Mouse (Mus musculus) testis, adult 2 months (tissue): ENCODE measurements around the gene Fhl2. TPM values are rescaled to one million over a fixed set of nuclear protein-coding genes. Genes with fewer than 3 reads are reported as not detected.

Experiments
- H3K27ac ChIP-seq: fragments of 200-500 bp; 2 replicates; pipeline ENCODE4 v1.5.1; 2012; ENCODE audit warnings: low read depth, low read length; ENCODE audit not compliant: control insufficient read depth, insufficient read depth
- H3K27me3 ChIP-seq: fragments of 200-500 bp; 2 replicates; pipeline ENCODE4 v1.6.1; 2012; ENCODE audit warnings: mild to moderate bottlenecking, low read length, moderate library complexity; ENCODE audit not compliant: control insufficient read depth, insufficient read depth
- H3K36me3 ChIP-seq: fragments of 200-500 bp; 2 replicates; pipeline ENCODE4 v1.6.1; 2012; ENCODE audit warnings: mild to moderate bottlenecking, low read length; ENCODE audit not compliant: control insufficient read depth, insufficient read depth
- H3K4me1 ChIP-seq: fragments of 200-500 bp; 2 replicates; pipeline ENCODE4 v1.6.1; 2012; ENCODE audit warnings: low read length; ENCODE audit not compliant: control insufficient read depth, insufficient read depth
- H3K4me3 ChIP-seq: fragments of 200-500 bp; 2 replicates; pipeline ENCODE4 v1.5.1; 2012; ENCODE audit warnings: low read depth, mild to moderate bottlenecking, low read length, moderate library complexity, mixed read lengths; ENCODE audit not compliant: control insufficient read depth
- CTCF ChIP-seq: fragments of 200-500 bp; IDR thresholded peaks from 2 replicates; pipeline ENCODE4 v1.5.1; 2012; ENCODE audit warnings: low read depth, mild to moderate bottlenecking, inconsistent platforms, low read length, moderate library complexity; ENCODE audit not compliant: control insufficient read depth, insufficient read depth, insufficient replicate concordance
- POLR2A ChIP-seq: fragments of 200-500 bp; IDR thresholded peaks from 2 replicates; pipeline ENCODE4 v1.6.1; 2012; ENCODE audit warnings: low read depth, mild to moderate bottlenecking, inconsistent platforms, low read length, moderate library complexity; ENCODE audit not compliant: control insufficient read depth
- polyA plus RNA-seq: library from polyadenylated mRNA; depleted of rRNA; stranded (reverse); fragments of >200 nt; gene quantifications from 2 replicates; pipeline ENCODE4 v1.2.3, GENCODE M21; 2012

The Fhl2 gene
- polyA plus RNA-seq, 1 experiment, result 13.7 TPM

DNA sequence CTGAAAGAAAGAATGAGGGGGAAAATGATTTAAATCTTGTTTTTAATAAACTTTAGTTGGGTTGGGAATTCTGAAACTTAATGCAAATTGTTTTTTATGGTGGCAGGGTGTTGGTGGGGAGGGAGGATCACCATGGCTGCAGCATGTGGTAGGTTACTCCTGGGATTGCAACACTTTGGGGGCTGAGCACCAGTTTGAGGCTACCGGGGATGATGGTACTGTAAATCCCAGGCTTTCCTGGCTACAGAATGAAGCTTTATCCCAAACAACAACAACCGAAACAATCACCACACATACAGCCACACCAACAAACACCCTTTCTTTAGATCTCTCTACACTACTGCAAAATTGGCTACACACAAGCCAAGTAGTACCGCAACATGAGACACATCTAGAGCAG lies 34.4 kb downstream of the Fhl2 start:
- Histone ChIP-seq H3K4me1 (peaks cover 11% of the 10 kb centered on the region), H3K27me3 (no peaks in the 10 kb centered on the region), H3K4me3 (no peak overlapping the region), H3K27ac (no peak overlapping the region), H3K36me3 (no peaks in the 10 kb centered on the region)
- TF ChIP-seq CTCF, result no peak
- no peak for TF ChIP-seq POLR2A

DNA sequence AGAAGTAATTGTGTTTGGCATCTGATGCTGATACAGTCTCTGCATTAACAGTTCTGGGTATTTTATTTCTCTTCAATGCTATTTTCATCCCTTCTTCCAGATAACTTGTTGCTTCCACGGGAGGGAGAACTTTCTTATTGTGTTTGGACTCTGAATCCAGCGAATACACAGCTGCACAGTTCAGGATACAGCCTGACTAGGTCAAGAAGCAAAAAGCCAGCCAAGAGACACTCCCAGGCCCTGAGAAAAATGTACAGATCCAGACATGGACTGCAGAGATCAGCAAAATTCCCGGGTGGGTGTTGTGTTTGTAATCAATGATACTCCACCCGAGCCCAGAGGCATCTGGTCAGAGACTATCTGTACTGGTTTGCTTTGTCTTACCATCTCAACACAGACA lies 37.4 kb downstream of the Fhl2 start:
- Histone ChIP-seq H3K36me3 (no peaks in the 10 kb centered on the region), H3K4me3 (no peak overlapping the region), H3K27ac (no peak overlapping the region), H3K27me3 (no peaks in the 10 kb centered on the region), H3K4me1 (peaks cover 11% of the 10 kb centered on the region)
- TF ChIP-seq CTCF (no peak), POLR2A (no peak)

DNA sequence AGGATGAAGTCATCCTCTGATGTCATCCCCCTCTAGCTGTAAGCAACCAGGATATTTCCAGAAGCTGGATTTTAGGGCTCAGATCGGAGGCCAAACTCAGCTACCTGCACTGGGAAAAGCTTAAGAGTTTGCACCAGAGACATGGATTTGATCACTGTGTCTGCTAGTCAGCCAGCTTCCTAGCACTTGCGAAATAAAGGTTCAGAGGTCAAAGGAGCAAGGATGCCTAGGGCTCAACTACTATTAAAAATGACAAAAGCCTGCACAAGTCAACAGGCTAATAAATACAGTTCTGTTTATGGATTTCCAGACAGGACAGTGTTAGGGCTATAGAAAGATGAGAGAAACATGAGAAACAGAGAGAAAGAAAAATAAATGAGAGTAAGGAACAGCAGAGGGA lies 38.9 kb downstream of the Fhl2 start:
- TF ChIP-seq POLR2A (no peak), CTCF (no peak)
- no peaks in the 10 kb centered on the region for H3K4me1 ChIP-seq

DNA sequence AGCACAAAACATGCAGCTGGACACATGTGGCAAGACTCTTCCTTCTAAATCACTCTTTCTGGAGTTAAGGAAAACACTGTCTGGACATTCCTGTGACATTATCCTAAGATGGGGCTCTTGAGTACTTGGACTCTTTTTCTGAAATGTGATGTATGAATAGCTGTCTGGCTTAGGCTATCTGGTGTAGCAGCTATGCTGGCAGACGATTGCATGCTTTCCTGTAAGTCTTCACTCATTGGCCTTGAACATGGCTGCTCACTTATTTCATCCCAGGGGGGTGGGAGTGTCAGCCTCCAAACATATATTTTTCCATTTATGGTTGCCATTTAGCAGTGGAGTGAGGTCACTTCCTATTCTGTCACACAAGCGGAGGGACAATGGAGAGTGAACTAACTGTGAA lies 42.3 kb downstream of the Fhl2 start:
- Histone ChIP-seq H3K4me3 (no peak overlapping the region), H3K36me3 (no peaks in the 10 kb centered on the region)

More for the DNA sequence above, 38.9 kb downstream of the Fhl2 start:
- Histone ChIP-seq H3K27ac (no peak overlapping the region), H3K4me3 (no peak overlapping the region), H3K27me3 (no peaks in the 10 kb centered on the region), H3K36me3 (no peaks in the 10 kb centered on the region)

DNA sequence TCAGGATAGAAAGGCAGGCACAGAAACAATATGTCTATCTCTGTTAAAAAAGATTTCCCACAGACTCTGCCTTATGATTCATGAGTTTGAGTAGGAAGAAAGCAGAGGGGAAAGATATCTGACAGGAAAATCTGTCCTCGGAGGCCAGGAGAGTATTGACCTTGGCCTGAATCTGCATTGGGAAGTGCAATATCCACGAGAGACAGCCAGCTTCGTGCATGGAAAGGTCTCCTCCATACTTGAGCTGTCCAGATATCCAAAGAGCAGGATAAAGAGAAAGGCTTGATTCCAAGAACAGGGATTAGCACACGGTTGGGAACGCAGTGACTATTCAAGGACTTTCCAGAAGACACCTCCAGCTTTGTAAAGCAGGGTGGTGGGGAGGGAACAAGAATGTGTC lies 43.2 kb downstream of the Fhl2 start:
- no peak overlapping the region for H3K27ac ChIP-seq
- H3K4me1 ChIP-seq, result no peaks in the 10 kb centered on the region
- H3K4me3 ChIP-seq, result no peak overlapping the region
- no peak for TF ChIP-seq CTCF
- no peak for TF ChIP-seq POLR2A
- no peaks in the 10 kb centered on the region for H3K27me3 ChIP-seq
- no peaks in the 10 kb centered on the region for H3K36me3 ChIP-seq

More for the DNA sequence above, 42.3 kb downstream of the Fhl2 start:
- Histone ChIP-seq H3K27me3 (no peaks in the 10 kb centered on the region), H3K27ac (no peak overlapping the region), H3K4me1 (no peaks in the 10 kb centered on the region)
- TF ChIP-seq POLR2A (no peak), CTCF (no peak)

DNA sequence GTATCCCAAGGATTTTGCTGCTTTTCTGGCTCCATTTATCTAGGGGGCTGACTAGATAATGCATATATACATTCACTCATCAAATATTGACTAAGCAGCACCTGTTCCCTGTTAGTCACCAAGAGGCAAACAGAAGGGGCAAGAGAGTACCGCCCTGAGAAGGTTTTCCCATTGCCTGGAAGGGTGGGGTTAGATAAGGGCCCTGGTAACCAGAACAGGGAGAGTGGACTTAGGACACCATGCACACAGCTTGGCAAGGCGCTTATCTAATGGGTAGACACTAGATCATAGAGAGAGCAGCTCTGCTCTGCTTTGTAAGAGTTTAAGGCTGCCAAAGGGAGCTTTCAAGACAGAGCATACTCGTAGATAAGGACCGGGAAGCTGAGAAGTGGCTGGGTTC lies 44.2 kb downstream of the Fhl2 start:
- H3K4me1 ChIP-seq, result no peaks in the 10 kb centered on the region
- no peak for TF ChIP-seq CTCF
- TF ChIP-seq POLR2A, result no peak
- H3K4me3 ChIP-seq, result no peak overlapping the region
- H3K27ac ChIP-seq, result no peak overlapping the region
- no peaks in the 10 kb centered on the region for H3K36me3 ChIP-seq
- H3K27me3 ChIP-seq, result no peaks in the 10 kb centered on the region

DNA sequence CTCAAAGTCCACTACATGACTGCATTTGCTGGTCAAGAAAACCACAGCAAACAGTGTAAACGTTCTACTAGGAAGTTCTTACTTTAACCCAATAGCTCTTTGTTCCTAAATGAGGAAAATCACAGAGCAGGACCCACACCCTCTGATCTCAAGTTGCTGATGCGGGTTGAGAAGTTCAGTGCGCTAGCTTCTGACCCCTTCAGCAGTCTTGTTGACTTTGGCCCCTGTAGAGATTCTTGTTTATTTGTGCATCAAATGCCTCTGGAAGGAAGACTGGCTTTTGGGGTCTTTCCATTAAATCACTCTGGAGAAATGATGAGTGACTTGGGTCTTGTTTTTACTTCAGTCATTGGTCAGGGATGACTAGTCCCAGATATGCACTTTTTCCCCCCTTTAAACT lies 46.6 kb downstream of the Fhl2 start:
- Histone ChIP-seq H3K4me1 (no peaks in the 10 kb centered on the region), H3K36me3 (no peaks in the 10 kb centered on the region), H3K27ac (no peak overlapping the region), H3K4me3 (no peak overlapping the region), H3K27me3 (no peaks in the 10 kb centered on the region)
- TF ChIP-seq CTCF (no peak), POLR2A (no peak)

DNA sequence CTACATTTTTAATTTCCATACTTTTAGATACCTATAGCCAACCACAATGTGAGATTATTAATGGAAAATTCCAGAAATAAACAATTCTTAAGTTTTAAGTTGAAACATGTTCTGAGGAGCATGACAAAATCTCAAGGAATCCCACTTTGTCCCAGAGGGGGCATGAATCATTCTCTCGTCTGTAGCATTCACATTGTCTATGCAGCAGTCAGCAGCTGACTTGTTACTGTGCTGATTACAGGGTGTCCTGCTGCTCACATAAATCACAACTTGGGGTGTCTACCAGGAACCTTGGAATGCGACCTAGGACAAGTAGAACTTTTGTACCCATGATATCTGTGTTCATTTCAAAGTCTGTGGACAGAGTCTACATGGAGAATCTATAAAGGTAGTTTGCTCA lies 49.3 kb downstream of the Fhl2 start:
- no peak overlapping the region for H3K4me3 ChIP-seq
- no peaks in the 10 kb centered on the region for H3K27me3 ChIP-seq
- TF ChIP-seq CTCF (no peak), POLR2A (no peak)
- H3K27ac ChIP-seq, result no peak overlapping the region
- H3K36me3 ChIP-seq, result no peaks in the 10 kb centered on the region
- no peaks in the 10 kb centered on the region for H3K4me1 ChIP-seq
